Mouse (Mus musculus): ENCODE data around the gene Lman1l.

DNA sequence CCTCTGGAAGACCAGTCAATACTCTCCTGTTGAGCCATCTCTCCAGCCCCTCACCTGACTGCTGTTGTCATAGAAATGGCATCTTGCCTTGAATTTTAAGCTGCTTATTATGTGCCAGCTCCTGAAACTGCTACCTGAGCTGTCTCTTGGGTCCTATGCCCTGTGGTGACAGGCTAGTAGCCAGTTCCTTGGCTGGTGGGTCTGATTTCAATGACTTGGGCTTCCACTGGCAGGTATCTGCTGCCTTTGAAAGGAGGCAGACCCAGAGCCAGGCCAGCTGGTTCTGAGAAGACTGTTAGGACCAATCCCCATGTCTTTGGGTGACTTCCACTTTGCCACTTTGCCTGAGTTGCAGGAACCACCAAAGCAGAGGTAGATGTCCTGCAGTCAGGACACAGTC lies 46.2 kb downstream of the Lman1l start:
- TF ChIP-seq EP300 (IDR thresholded peaks at IDR 0.05; ENCODE audit: low read depth) (no peak), CTCF (IDR thresholded peaks at IDR 0.05; ENCODE audit: low read depth) (no peak)
